Mouse (Mus musculus): Measurements from ENCODE around the gene Car1.
"Not testable (repeated sequence)": the region's sequence is repeated elsewhere in the genome, so short reads cannot be mapped to it uniquely, and the experiment has no call there.

Car1 gene

DNA sequence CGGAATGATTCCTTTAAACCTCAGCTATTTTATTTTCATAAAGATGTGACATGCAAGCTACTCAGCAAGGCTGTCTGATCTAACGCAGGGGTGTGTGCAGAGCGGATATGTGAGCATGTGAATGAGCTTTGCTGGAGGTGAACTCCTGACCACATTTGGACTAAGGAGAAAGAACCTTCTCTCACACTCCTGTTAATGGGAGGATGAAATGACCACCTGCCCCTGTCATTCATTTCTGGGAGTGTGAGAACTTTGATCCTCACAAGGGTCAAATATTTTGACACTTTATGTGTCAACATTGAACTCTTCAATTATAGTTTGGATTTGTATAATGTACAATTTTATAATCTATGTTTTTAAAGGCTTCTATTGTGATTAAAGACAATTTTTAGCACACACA is 25.8 kb downstream of the Car1 start:
- DNase-seq, result not testable (repeated sequence)

DNA sequence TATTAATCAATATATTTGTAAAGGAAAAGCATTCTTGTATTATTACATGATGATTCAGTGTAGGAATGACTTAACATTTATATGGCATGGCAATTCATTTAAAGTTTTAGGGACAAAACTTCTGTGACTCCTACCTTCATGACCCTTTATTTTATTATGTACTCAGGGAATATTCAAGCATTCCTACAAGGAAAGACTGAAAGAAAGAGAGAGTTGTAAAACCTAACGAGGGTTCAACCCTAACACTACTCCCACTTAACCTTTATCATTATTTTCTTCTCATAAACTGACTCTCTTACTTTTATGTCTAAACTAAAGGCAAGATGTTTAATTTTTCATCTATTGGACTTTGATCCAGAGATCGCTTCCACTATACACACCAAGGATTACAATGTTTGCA is 28.0 kb downstream of the Car1 start:
- DNase-seq, result no peak

- DNase-seq, result not testable (repeated sequence)
These were observed 31.5 kb downstream of the Car1 start for GRCm38 (mm10) chr3:14776497-14777162.

GRCm38 (mm10) chr3:14774539-14774938 is 33.6 kb downstream of the Car1 start:
- DNase-seq, result not testable (repeated sequence)

DNA sequence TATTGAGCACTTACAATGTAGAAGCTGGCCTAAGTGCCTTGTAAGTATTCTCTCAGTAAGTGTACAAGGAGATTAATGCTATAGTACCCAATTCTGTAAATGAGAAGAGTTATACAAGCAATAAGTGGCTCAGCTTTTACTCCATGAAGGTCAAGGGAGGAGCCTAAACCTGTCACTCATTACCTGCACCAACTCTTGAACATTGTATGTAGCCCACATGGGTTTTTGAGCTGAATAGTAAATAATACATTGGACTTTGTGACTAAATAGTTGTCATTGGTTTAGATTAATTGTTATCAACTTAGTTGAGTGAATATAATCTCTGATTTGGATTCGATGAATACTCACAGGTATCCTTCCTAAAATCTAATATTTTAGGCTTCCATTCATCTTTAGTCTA is 35.7 kb downstream of the Car1 start:
- not testable (repeated sequence) for DNase-seq

DNA sequence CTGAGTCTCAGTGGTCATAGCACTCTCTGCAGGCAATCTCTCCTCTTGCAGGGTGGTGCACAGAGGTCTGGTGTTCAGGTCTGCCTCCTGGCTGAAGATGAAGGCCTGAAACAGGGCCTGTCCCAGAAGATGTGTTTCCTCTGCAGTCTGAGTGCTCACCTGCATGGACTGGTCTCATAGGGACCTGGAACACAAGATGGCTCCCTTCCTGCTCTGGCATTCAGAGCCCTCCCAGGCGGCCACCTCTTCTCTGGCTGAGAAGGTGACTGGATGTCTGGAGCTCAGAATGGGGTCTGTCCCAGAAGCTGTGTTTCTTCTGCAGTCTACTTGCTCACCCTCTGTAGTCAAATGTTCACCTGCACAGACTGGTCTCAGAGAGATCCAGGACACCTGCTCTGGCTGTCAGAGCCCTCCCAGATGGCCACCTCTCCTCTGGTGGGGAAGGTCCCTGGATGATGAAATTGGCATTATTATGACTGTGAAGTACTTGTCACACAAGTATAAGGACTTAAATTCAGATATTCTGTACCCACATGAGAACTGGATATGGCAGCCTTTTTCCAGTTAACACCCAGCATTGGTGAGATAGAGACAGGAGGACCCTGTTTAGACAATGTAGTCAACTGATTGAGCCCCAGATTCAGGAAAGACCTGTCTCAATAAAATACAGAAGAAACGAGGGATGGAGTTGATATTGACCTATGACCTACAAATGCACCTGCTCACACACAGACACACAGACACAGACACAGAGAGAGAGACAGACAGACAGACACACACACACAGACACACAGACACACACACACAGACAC is 43.2 kb downstream of the Car1 start:
- DNase-seq, result no peak

GRCm38 (mm10) chr3:14755716-14756115 is 52.5 kb downstream of the Car1 start:
- no peak for DNase-seq

DNA sequence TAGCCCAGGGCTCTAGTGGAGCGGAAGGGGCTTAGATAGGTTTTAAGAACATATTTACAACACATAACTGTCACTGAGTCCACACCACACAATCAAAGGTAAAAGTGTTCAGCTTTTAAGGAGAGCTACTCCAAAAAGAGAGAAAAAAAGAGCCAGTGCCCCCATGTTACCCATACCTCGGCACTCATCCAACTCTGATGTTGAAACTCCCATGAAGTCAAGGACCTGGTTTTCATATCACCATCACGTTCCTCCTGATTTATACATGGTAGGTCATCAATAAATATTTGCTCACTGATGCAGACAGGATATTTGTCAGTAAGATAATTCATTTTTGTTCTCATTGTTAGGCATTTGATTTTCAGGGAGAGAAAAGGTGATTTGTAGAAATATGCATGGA is 62.1 kb downstream of the Car1 start:
- DNase-seq, result no peak

- no peak for DNase-seq
These were observed 69.9 kb downstream of the Car1 start for GRCm38 (mm10) chr3:14738261-14738660.

GRCm38 (mm10) chr3:14727496-14727895 is 80.7 kb downstream of the Car1 start:
- not testable (repeated sequence) for DNase-seq

DNA sequence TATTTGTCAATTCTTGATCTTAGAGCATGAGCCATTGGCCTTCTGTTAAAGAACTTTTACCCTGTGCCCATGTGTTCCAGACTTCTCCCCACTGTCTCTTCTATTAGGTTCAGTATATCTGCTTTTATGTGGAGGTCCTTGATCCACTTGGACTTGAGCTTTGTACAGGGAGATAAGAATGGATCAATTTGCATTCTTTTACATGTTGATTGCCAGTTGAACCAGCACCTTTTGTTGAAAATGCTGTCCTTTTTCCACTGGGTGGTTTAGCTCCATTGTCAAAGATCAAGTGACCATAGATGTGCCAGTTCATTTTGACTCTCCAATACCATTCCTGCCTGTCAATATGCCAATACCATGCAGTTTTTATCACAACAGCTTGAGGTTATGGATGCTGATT is 82.7 kb downstream of the Car1 start:
- not testable (repeated sequence) for DNase-seq

Data from cerebellum, postnatal 14 days (tissue).